11 mouse cellular contexts compared by ENCODE assay signal in genomic region chr7:143938647-143939046, GRCm38 (mm10).
DNase-seq lines count a peak whose midpoint lies in the region; ATAC-seq lines count a peak whose summit lies in the region.
"Had no signal": no experiment of that assay in that cellular context is flagged by ENCODE, and none has a peak within 500 bp of the region (broad histone marks: within the 10 kb centered on the region; RNA-seq: fewer than 3 reads in every experiment).

No protein-coding gene starts in this region.

- no peaks in the 10 kb centered on the region for H3K27me3 ChIP-seq in forebrain, embryonic 10.5 days (ENCODE audit: poor library complexity, severe bottlenecking)
- H3K27me3 ChIP-seq in forebrain, embryonic 16.5 days (replicated peaks; ENCODE audit: control insufficient read depth, insufficient read depth, low read length) = no peaks in the 10 kb centered on the region
- H3K27me3 ChIP-seq in hindbrain, embryonic 16.5 days (replicated peaks; ENCODE audit: control insufficient read depth, insufficient read depth, low read length) = no peaks in the 10 kb centered on the region
- no peaks in the 10 kb centered on the region for H3K27me3 ChIP-seq in neural tube, embryonic 14.5 days (ENCODE audit: control insufficient read depth, insufficient read depth, low read length)

- H3K4me2 ChIP-seq in forebrain, embryonic 16.5 days (ENCODE audit: low read length) = no peak overlapping the region
- no peak overlapping the region for H3K4me2 ChIP-seq in hindbrain, embryonic 16.5 days (ENCODE audit: low read length)
- no peak overlapping the region for H3K4me2 ChIP-seq in neural tube, embryonic 14.5 days (ENCODE audit: low read depth, low read length)

- H3K9me3 ChIP-seq in forebrain, embryonic 10.5 days = no peaks in the 10 kb centered on the region
- H3K9me3 ChIP-seq in forebrain, embryonic 16.5 days (ENCODE audit: control insufficient read depth, low read length) = no peaks in the 10 kb centered on the region
- H3K9me3 ChIP-seq in hindbrain, embryonic 16.5 days (ENCODE audit: control insufficient read depth, low read length) = no peaks in the 10 kb centered on the region
- no peaks in the 10 kb centered on the region; the same call in 1 of the 2 replicates for H3K9me3 ChIP-seq in neural tube, embryonic 14.5 days (ENCODE audit: control insufficient read depth, low read length)

- no peak for DNase-seq in forebrain, embryonic 10.5 days (ENCODE audit: extremely low spot score, low spot score)
- peak; percentile 5 for DNase-seq in right cerebral cortex, adult 18-20 months
- DNase-seq in right cerebral cortex, postnatal 14 days = no peak
- no peak for DNase-seq in thymus, postnatal 25 days
- no peak for DNase-seq in lung, postnatal 10 days
- DNase-seq: B cell, adult 2 months; kidney, adult 8-10 months had no signal

- WGBS in forebrain, embryonic 10.5 days = 46% methylated on average over 4 of the region's 4 CpGs
- WGBS in forebrain, embryonic 16.5 days = 24% methylated on average over 4 of the region's 4 CpGs
- WGBS in hindbrain, embryonic 16.5 days = 20% methylated on average over 4 of the region's 4 CpGs
- 14% methylated on average over 4 of the region's 4 CpGs for WGBS in neural tube, embryonic 14.5 days

- 0 out of 2 replicates have a peak overlapping the region, but pooled peaks have one; percentile 37 for H3K27ac ChIP-seq in forebrain, embryonic 10.5 days
- H3K27ac ChIP-seq in forebrain, embryonic 16.5 days (ENCODE audit: low read length) = no peak overlapping the region
- peak overlapping the region; percentile 14; the same call in 1 of the 2 replicates for H3K27ac ChIP-seq in hindbrain, embryonic 16.5 days (ENCODE audit: low read depth, low read length)
- 0 out of 2 replicates have a peak overlapping the region, but pooled peaks have one; percentile 28 for H3K27ac ChIP-seq in neural tube, embryonic 14.5 days (ENCODE audit: low read depth, low read length)
- H3K27ac ChIP-seq: liver, embryonic 14.5 days had no signal

- no peak overlapping the region for H3K4me3 ChIP-seq in forebrain, embryonic 10.5 days
- H3K4me3 ChIP-seq in forebrain, embryonic 16.5 days (replicated peaks; ENCODE audit: low read length) = no peak overlapping the region
- no peak overlapping the region for H3K4me3 ChIP-seq in hindbrain, embryonic 16.5 days (ENCODE audit: low read length)
- no peak overlapping the region for H3K4me3 ChIP-seq in neural tube, embryonic 14.5 days (ENCODE audit: low read depth, low read length)

- H3K9ac ChIP-seq in forebrain, embryonic 16.5 days (replicated peaks; ENCODE audit: low read depth, low read length) = no peak overlapping the region
- H3K9ac ChIP-seq in hindbrain, embryonic 16.5 days (ENCODE audit: low read depth, low read length) = no peak overlapping the region
- no peak overlapping the region for H3K9ac ChIP-seq in neural tube, embryonic 14.5 days (replicated peaks; ENCODE audit: low read depth, low read length)
- H3K9ac ChIP-seq: liver, embryonic 14.5 days had no signal

- peaks cover 9% of the 10 kb centered on the region for H3K4me1 ChIP-seq in forebrain, embryonic 10.5 days
- peaks cover 9% of the 10 kb centered on the region; the same call in 1 of the 2 replicates for H3K4me1 ChIP-seq in forebrain, embryonic 16.5 days (replicated peaks; ENCODE audit: control insufficient read depth, insufficient read depth, low read length)
- no peaks in the 10 kb centered on the region; the same call in 1 of the 2 replicates for H3K4me1 ChIP-seq in hindbrain, embryonic 16.5 days (ENCODE audit: control insufficient read depth, insufficient read depth, low read depth, low read length)
- H3K4me1 ChIP-seq in neural tube, embryonic 14.5 days (ENCODE audit: control insufficient read depth, insufficient read depth, low read length) = no peaks in the 10 kb centered on the region; the same call in 1 of the 2 replicates

- no peaks in the 10 kb centered on the region for H3K36me3 ChIP-seq in forebrain, embryonic 10.5 days (replicated peaks)
- H3K36me3 ChIP-seq in forebrain, embryonic 16.5 days (ENCODE audit: control insufficient read depth, insufficient read depth) = no peaks in the 10 kb centered on the region
- no peaks in the 10 kb centered on the region for H3K36me3 ChIP-seq in hindbrain, embryonic 16.5 days (ENCODE audit: control insufficient read depth, insufficient read depth, low read length)
- no peaks in the 10 kb centered on the region for H3K36me3 ChIP-seq in neural tube, embryonic 14.5 days (ENCODE audit: control insufficient read depth, insufficient read depth, low read length)

- ATAC-seq in forebrain, embryonic 16.5 days = no peak
- peak; percentile 88 for ATAC-seq in hindbrain, embryonic 16.5 days
- ATAC-seq in neural tube, embryonic 14.5 days (ENCODE audit: low read depth) = peak; percentile 90
